Mouse (Mus musculus) CD4-positive, CD25-positive, alpha-beta regulatory T cell, adult 9 weeks (primary cell): ENCODE measurements around the gene Rab3c. TPM values are rescaled to one million over a fixed set of nuclear protein-coding genes. Genes with fewer than 3 reads are reported as not detected.

Source experiments
- polyA plus RNA-seq: library from polyadenylated mRNA; unstranded; fragments of 100-300 nt; shearing (Covaris generic); gene quantifications from one replicate; pipeline ENCODE4 v1.2.1, GENCODE M21; 2017

Gene Rab3c
- polyA plus RNA-seq = 0.10 TPM

GRCm38 (mm10) chr13:110280563-110281144 is at the start of gene Rab3c:
Gene Rab3c (minus strand): TSS chr13:110280996.

Other genes starting within 250 kb of the Rab3c start
- not detected for gene Gapt, start 76.2 kb upstream of the Rab3c start, polyA plus RNA-seq
- gene Plk2, start 114.0 kb upstream of the Rab3c start, polyA plus RNA-seq = 2.5 TPM